Mouse (Mus musculus) testis, postnatal 10 days (tissue): ENCODE data around the gene Cyp1a1.

Experiments used
- DNase-seq: peaks from one replicate; pipeline ENCODE4 v3.0.0; 2021; ENCODE audit warnings: low spot score

Cyp1a1 gene

GRCm38 (mm10) chr9:57656631-57657350 is 30.9 kb upstream of the Cyp1a1 start:
- DNase-seq = no peak

- DNase-seq = no peak
These were observed 29.9 kb upstream of the Cyp1a1 start for GRCm38 (mm10) chr9:57657843-57658242.

- DNase-seq = no peak
These were observed 28.8 kb upstream of the Cyp1a1 start for GRCm38 (mm10) chr9:57658970-57659369.

GRCm38 (mm10) chr9:57659774-57660173 is 28.0 kb upstream of the Cyp1a1 start:
- DNase-seq = peak; percentile 74

- no peak for DNase-seq
These were observed 27.2 kb upstream of the Cyp1a1 start for GRCm38 (mm10) chr9:57660501-57660900.

- DNase-seq = no peak
These were observed 26.2 kb upstream of the Cyp1a1 start for GRCm38 (mm10) chr9:57661552-57661951.

- DNase-seq = no peak
These were observed 23.1 kb upstream of the Cyp1a1 start for GRCm38 (mm10) chr9:57664616-57665015.

- no peak for DNase-seq
These were observed 21.2 kb upstream of the Cyp1a1 start for GRCm38 (mm10) chr9:57666536-57666935.

- DNase-seq = no peak
These were observed 20.6 kb upstream of the Cyp1a1 start for GRCm38 (mm10) chr9:57667136-57667535.

- no peak for DNase-seq
These were observed 19.9 kb upstream of the Cyp1a1 start for GRCm38 (mm10) chr9:57667817-57668216.

GRCm38 (mm10) chr9:57668277-57668676 is 19.5 kb upstream of the Cyp1a1 start:
- no peak for DNase-seq

- DNase-seq = no peak
These were observed 18.2 kb upstream of the Cyp1a1 start for GRCm38 (mm10) chr9:57669566-57669965.

GRCm38 (mm10) chr9:57671037-57671436 is 16.7 kb upstream of the Cyp1a1 start:
- DNase-seq = no peak

- no peak for DNase-seq
These were observed 16.2 kb upstream of the Cyp1a1 start for GRCm38 (mm10) chr9:57671500-57671899.

- DNase-seq = no peak
These were observed 6.3 kb upstream of the Cyp1a1 start for GRCm38 (mm10) chr9:57681411-57681810.

- DNase-seq = no peak
These were observed 4.2 kb upstream of the Cyp1a1 start, which contains the start of gene Cyp1a2 for GRCm38 (mm10) chr9:57683520-57683919. Gene Cyp1a2, minus strand, starts transcription at chr9:57683703.

- no peak for DNase-seq
These were observed 1.7 kb upstream of the Cyp1a1 start for GRCm38 (mm10) chr9:57686011-57686410.

- no peak for DNase-seq
These were observed 430 bp downstream of the Cyp1a1 start for GRCm38 (mm10) chr9:57688158-57688557.

GRCm38 (mm10) chr9:57688606-57689005 is 878 bp downstream of the Cyp1a1 start:
- DNase-seq = no peak

GRCm38 (mm10) chr9:57694108-57694507 is 6.4 kb downstream of the Cyp1a1 start:
- DNase-seq = no peak

GRCm38 (mm10) chr9:57696380-57697285 is 8.9 kb downstream of the Cyp1a1 start:
- peak; percentile 58 for DNase-seq

GRCm38 (mm10) chr9:57697380-57697779 is 9.7 kb downstream of the Cyp1a1 start:
- no peak for DNase-seq
